Mouse (Mus musculus) adrenal gland, postnatal 10 days (tissue): ENCODE measurements around the gene Ceacam18. TPM values are rescaled to one million over a fixed set of nuclear protein-coding genes. Genes with fewer than 3 reads are reported as not detected.
A peak's percentile ranks its signal among the peaks of the same experiment; 100 is the strongest.
"Not testable (repeated sequence)": the region's sequence is repeated elsewhere in the genome, so short reads cannot be mapped to it uniquely, and the experiment has no call there.

Experiments used
- DNase-seq: peaks from one replicate; pipeline ENCODE4 v3.0.0; 2021; ENCODE audit warnings: mixed read lengths
- total RNA-seq, 2 experiments: library from RNA; stranded (reverse); gene quantifications; 2 replicates each; pipeline ENCODE4 v1.2.3; 2021

The Ceacam18 gene
- total RNA-seq, 2 experiments from 2014 or later: not detected

GRCm38 (mm10) chr7:43668582-43668981, 34.1 kb downstream of the Ceacam18 start:
- peak; percentile 36 for DNase-seq

DNA sequence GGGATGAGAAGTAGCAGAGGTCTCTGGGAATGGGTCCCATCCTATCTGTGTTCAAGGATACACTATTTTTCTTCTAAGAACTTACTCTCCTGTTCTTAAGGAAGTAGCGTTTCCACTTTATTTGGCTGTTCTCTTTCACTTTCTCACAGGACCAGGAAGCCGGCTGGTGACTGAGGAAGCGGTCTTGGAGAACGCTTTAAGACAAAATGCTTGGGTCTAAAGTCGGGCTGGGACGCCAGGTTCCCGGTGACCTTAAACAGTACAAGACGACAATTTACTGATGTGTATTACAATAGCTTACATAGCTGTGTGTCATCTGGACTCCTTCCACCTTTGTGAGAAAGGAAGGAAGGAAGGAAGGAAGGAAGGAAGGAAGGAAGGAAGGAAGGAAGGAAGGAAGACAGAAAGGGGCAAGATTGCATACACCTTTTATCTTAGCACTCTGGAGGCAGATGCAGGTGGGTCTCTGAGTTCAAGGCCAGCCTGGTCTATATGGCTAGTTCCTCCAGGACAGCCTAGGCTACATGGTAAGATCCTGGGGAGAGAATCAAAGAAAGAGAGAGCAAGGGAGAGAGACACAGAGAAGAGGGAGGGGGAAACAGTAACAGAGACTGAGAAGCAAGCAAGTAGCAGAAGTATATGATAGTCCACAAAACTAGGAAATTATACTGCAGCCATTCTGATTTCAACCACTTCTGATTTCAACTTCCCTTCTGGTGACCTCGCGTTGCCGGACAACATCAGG, 36.7 kb downstream of the Ceacam18 start:
- DNase-seq: no peak

DNA sequence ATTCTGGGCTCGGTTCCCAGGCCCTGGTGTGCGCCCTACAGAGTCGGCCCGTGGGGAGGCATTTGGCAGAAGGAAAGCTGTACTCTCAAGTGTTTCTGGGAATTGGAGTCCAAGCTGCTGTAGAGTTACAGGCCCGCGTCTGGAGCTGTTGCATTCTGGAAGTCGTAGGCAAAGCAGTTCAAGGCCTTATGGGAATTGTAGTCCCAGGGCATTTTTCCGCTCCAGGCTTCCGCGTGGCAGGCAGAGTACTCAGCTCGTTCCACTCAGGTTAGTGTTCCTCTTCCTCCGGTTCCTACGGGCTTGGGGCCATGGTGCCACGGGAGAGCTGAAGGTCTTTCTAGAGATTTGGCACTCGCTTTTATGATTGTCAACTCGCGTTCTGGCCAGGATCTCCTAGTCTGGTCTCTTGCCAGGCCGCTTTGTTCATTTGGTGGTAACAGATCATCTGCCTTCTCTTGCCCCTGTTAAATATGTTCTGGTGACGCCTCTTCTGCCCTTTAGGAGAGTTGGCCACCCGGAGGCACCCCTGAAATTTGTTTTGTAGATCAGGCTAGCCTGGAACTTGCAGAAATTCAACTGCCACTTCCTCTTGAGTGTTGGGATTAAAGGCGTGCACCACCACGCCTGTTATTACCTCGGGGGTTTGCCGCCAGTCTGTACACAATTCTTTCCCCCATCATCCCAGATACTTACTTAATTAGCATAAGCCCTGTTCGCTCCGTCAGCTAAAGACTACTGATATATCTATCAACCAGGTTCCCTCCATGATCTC, 37.5 kb downstream of the Ceacam18 start, which contains the start of gene Ctu1:
Ctu1 (plus strand) TSS at position 208 of the 772 bp plus-strand sequence.
- DNase-seq: peak; percentile 92

GRCm38 (mm10) chr7:43672581-43673260, 38.2 kb downstream of the Ceacam18 start:
- no peak for DNase-seq

DNA sequence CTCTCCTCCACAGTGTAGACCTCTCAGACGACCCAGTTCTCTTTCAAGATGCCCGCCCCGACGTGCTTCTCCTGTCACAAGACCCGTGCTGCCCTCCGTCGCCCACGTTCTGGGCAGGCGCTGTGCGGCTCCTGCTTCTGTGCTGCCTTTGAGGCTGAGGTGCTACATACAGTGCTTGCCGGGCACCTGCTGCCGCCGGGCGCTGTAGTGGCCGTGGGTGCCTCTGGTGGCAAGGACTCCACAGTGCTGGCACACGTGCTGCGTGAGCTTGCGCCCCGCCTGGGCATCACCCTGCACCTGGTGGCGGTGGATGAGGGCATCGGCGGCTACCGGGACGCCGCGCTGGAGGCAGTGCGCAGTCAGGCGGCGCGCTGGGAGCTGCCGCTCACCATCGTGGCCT, 40.6 kb downstream of the Ceacam18 start:
- no peak for DNase-seq

GRCm38 (mm10) chr7:43678517-43678916, 44.0 kb downstream of the Ceacam18 start:
- peak; percentile 60 for DNase-seq

- peak; percentile 80 for DNase-seq
Measured at GRCm38 (mm10) chr7:43680960-43681359, 46.5 kb downstream of the Ceacam18 start.

DNA sequence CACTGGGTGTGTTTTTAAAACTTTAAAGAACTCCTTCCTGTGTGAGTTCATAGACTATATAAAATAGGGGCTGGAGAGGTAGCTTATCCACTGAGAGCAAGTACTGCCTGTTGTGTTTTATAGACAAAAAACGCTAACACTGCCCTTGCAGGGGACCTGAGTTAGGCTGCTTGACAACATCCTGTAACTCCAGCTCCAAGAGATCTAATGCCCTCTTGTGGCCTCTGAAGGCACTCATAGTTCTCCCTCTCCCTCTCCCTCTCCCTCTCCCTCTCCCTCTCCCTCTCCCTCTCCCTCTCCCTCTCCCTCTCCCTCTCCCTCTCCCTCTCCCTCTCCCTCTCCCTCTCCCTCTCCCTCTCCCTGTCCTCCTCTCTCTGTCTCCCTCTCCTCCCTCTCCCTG, 48.0 kb downstream of the Ceacam18 start:
- DNase-seq: not testable (repeated sequence)

GRCm38 (mm10) chr7:43685088-43685487, 50.6 kb downstream of the Ceacam18 start:
- no peak for DNase-seq

- DNase-seq: no peak
Measured at GRCm38 (mm10) chr7:43690118-43690517, 55.6 kb downstream of the Ceacam18 start, which contains the start of gene Klk14. Klk14 (plus strand) TSS chr7:43690418.

Other genes with a start within 250 kb of the Ceacam18 start
- 1 to 10 TPM; 1.4 to 1.9 TPM for gene Siglecg, start 226.5 kb upstream of the Ceacam18 start, total RNA-seq
- gene Lim2, start 207.0 kb upstream of the Ceacam18 start, total RNA-seq: not detected
- 1 to 10 TPM; 1.3 to 2.1 TPM for gene Nkg7, start 197.6 kb upstream of the Ceacam18 start, total RNA-seq
- not detected for gene Cldnd2, start 193.9 kb upstream of the Ceacam18 start, total RNA-seq
- gene Etfb, start 190.6 kb upstream of the Ceacam18 start, total RNA-seq: 1,000 to 10,000 TPM; 1,536 to 1,703 TPM
- gene Gm45233, start 190.6 kb upstream of the Ceacam18 start, total RNA-seq: 1 to 10 TPM in 1 of 2 experiments, under 1 TPM in 1; 0.69 to 1.1 TPM
- 1 to 10 TPM; 4.7 to 5.4 TPM for gene Vsig10l, start 171.6 kb upstream of the Ceacam18 start, total RNA-seq
- gene Iglon5, start 144.6 kb upstream of the Ceacam18 start, total RNA-seq: 1 to 10 TPM; 1.3 to 2.4 TPM
- gene 4931406B18Rik, start 128.8 kb upstream of the Ceacam18 start, total RNA-seq: not detected
- 1 to 10 TPM; 3.3 to 4.0 TPM for gene Cd33, start 90.3 kb upstream of the Ceacam18 start, total RNA-seq
- gene Zfp658, start 72.5 kb upstream of the Ceacam18 start, total RNA-seq: 1 to 10 TPM; 1.9 to 2.5 TPM
- gene Zfp719, start 55.1 kb upstream of the Ceacam18 start, total RNA-seq: 10 to 100 TPM; 10.8 to 12.5 TPM
- gene Zfp819, start 27.5 kb upstream of the Ceacam18 start, total RNA-seq: under 1 TPM in 1 of 2 experiments, not detected in 1; 0.27 TPM
- gene Siglece, start 25.5 kb downstream of the Ceacam18 start, total RNA-seq: 1 to 10 TPM; 1.1 to 1.6 TPM
- gene Ctu1, start 37.3 kb downstream of the Ceacam18 start, total RNA-seq: 1 to 10 TPM; 9.7 to 9.8 TPM
- gene Klk14, start 55.7 kb downstream of the Ceacam18 start, total RNA-seq: under 1 TPM in 1 of 2 experiments, not detected in 1; 0.24 TPM
- not detected for gene Klk13, start 77.9 kb downstream of the Ceacam18 start, total RNA-seq
- gene Klk12, start 134.2 kb downstream of the Ceacam18 start, total RNA-seq: not detected
- under 1 TPM in 1 of 2 experiments, not detected in 1; 0.27 TPM for gene Klk11, start 139.9 kb downstream of the Ceacam18 start, total RNA-seq
- gene Klk10, start 146.3 kb downstream of the Ceacam18 start, total RNA-seq: under 1 TPM; 0.45 to 0.79 TPM
- gene Klk9, start 157.2 kb downstream of the Ceacam18 start, total RNA-seq: not detected
- 1 to 10 TPM; 7.0 to 7.3 TPM for gene Klk8, start 162.9 kb downstream of the Ceacam18 start, total RNA-seq
- not detected for gene Klk7, start 176.6 kb downstream of the Ceacam18 start, total RNA-seq
- gene Klk6, start 189.8 kb downstream of the Ceacam18 start, total RNA-seq: not detected
- gene Klk5, start 207.3 kb downstream of the Ceacam18 start, total RNA-seq: not detected
- under 1 TPM; 0.21 to 0.24 TPM for gene Klk4, start 246.5 kb downstream of the Ceacam18 start, total RNA-seq